Mouse (Mus musculus): ENCODE measurements at regions not wholly inside any gene's neighbourhood (a gene's known extent, or its start where the extent isn't known, plus 50 kb on each side); places are given as distances from the start of the nearest gene placed in this dataset.

- in situ Hi-C loops (cut with MseI, MboI) = no loop called here
These were observed 104.6 kb upstream of the Rspo3 start for GRCm38 (mm10) chr10:29640249-29640648.

GRCm38 (mm10) chr10:29635828-29636227, 100.2 kb upstream of the Rspo3 start:
- in situ Hi-C loops (cut with MseI, MboI) = no loop called here

- in situ Hi-C loops (cut with MseI, MboI) = no loop called here
These were observed 59.8 kb upstream of the Rspo3 start for GRCm38 (mm10) chr10:29595455-29595854.

GRCm38 (mm10) chr10:29594969-29595368, 59.3 kb upstream of the Rspo3 start:
- in situ Hi-C loops (cut with MseI, MboI) = no loop called here

- in situ Hi-C loops (cut with MseI, MboI) = no loop called here
These were observed 57.2 kb upstream of the Rspo3 start for GRCm38 (mm10) chr10:29592906-29593305.

GRCm38 (mm10) chr10:29590187-29590586, 54.5 kb upstream of the Rspo3 start:
- in situ Hi-C loops (cut with MseI, MboI) = no loop called here

- in situ Hi-C loops (cut with MseI, MboI) = no loop called here
These were observed 54.1 kb upstream of the Rspo3 start for GRCm38 (mm10) chr10:29589739-29590138.

Data from mouse trophoblast stem cell (cell line).